Mouse (Mus musculus) left cerebral cortex, adult 8-10 months (tissue): ENCODE data around the gene Bglap. TPM values are rescaled to one million over a fixed set of nuclear protein-coding genes. Genes with fewer than 3 reads are reported as not detected.
"Not testable (repeated sequence)": the region's sequence is repeated elsewhere in the genome, so short reads cannot be mapped to it uniquely, and the experiment has no call there.

Experiments
- DNase-seq, 2 experiments: peaks; one replicate each; pipeline ENCODE4 v3.0.0; 2022; ENCODE audit warnings: low spot score in 2 of 2
- total RNA-seq, 4 experiments: library from RNA; stranded (reverse); gene quantifications; 2 replicates each; pipeline ENCODE4 v1.2.4; 2022

Bglap gene
- 1 to 10 TPM in 1 of 4 experiments, not detected in 3; 2.8 TPM for total RNA-seq

DNA sequence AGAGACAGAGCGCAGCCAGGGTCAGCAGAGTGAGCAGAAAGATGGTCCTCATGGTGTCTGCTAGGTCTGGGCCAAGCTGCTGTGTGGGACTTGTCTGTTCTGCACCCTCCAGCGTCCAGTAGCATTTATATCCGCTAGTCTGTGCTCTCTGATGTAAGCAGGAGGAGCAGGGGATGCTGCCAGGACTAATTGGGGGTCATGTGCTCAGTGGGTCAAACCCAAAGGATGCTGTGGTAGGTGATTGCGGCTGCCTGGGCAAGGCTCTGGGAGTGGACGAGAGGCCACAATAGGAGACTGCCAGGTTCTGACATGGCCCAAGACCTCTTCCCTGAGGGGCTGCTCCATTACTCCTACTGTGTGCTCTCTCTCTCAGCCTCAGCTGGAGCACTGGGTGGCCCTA is at the start of gene Bglap:
Bglap (minus strand) TSS at position 101 of the 400 bp plus-strand sequence.
- DNase-seq: no peak

DNA sequence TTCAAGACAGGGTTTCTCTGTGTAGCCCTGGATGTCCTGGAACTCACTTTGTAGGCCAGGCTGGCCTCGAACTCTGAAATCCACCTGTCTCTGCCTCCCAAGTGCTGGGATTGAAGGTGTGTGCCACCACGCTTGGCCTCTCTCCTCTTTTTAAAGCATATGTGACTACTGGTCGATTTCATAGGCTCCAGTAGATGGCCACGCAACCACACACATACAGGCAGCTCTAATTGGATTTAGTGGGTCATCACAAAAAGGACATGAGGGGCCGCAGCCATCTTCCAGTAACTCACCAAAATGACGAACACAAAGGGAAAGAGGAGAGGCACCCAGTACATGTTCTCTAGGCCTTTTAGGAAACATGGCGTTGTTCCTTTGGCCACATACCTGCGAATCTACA is 44.4 kb upstream of the Bglap start:
- DNase-seq: not testable (repeated sequence)

DNA sequence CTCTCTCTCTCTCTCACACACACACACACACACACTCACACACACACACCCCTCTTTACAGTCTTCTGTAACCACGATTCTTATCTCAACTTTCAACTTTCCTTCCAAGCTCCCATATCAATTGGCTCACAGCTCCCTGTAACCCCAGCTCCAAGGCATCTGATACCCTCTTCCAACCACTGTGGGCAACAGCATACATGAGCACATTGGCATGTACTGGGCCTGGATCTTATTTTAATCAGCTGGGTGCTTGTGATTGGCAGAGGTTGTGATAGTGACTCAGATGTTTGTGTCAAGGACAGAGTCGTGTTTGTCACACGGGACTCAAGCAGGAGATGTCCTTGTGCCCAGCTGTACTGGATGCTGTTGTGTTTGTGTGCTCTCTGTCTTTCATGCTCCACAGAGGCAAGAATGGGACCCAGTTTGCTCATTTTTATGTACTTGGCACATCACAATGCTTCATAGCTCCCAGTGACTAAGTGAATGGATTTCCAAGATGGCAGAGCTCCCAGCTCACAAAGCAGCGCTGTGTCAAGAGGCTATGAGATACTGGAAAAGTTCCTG is 43.2 kb upstream of the Bglap start:
- no peak for DNase-seq

DNA sequence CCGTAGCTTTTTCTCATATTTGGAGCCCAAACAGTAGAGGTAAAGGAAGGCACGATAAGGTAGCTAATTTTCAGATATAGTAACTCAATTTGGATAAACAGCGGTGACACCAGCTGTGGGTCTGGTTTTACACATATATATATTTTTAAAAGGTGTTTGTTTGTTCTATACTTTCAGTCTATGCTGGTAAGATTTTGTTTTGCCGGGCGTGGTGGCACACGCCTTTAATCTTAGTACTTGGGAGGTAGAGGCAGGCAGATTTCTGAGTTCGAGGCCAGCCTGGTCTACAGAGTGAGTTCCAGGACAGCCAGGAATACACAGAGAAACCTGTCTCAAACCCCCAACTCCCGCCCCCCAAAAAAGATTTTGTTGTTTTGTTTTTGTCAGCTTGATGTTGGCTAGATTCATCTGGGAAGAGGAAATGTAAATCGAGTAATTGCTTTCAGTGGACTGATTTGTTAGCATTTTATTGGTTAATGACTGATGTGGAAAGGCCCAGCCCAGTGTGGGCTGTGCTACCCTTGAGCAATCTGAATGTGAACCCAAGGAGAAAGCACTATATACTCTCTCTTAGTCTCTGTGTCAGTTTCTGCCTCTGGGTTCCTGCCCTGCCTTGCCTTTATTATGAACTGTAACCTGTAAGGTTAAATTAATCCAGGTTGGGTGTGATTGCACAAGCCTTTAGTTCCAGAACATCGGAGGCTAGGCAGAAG is 41.6 kb upstream of the Bglap start:
- DNase-seq: no peak

DNA sequence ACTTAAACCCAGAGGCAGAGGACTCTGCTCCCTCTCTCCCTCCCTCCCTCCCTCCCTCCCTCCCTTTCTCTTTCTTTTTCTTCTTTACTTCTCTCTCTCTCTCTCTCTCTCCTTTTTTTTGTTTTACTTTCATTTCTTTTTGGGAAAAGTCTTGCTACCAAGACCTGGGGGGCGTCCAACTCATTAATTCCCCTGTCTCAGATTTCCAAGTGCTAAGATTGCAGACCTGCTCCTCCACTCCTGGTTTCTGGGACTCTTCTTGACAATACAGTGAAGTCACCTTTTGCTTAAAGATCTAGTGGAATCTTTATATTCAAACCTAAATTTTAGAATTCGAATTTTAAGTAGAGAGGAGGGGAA is 41.0 kb upstream of the Bglap start:
- DNase-seq: no peak

- peak; percentile 81 to 95 for DNase-seq
Observed at GRCm38 (mm10) chr3:88424605-88425329, 40.5 kb upstream of the Bglap start, which contains the start of gene Slc25a44. Gene Slc25a44 (minus strand): TSS chr3:88425139.

DNA sequence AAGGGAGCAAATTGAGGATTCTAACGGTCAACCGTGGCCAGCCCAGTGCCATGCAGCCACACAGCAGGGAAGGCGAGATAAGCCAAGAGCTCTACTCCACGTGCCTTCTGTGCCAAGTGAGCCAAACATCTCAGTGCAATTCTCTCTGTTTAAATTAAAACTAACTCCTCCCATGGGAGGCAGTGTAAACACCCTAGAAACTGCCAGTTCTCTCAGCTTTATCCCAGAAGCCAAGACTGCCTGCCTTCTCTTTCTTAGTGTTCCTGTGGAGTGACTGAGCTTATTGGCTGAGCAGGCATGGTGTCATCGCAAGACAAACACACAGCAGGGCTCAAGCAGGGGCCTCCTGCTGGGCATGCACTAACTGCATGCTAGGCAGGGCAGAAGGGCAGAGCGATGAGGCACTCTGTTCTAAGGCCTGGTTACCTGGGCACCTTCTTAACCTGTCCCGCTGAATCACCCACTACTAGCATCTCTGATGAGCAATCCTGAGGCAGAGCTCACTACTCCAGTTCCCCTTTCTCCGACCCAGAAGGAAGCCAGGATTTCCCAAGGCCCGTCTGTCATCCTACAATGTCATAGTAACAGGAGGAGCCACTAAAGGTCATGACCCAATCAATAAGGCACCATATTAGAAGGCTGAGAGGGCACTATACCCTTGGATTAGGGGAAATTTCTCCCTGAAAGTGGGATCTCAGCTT is 37.9 kb upstream of the Bglap start:
- DNase-seq: no peak

DNA sequence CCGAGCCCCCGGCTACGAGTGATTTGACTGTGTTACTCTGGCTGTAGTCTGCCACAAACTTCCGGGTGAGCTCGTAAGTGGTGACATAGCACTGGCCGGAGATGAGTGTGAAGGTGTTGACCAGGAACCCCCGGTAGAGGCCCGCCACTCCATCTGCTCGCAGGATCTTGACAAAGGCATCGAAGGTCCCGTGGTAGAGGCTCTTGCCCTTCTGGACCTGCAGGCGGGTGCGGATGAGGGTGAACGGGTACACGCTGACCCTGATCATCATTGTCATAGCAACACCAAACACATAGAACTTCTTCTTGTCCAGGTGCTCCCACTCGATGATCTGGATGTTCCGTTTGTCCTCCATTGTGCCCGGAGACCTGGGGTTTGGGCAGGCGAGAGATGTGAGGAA is 36.5 kb upstream of the Bglap start:
- no peak for DNase-seq

DNA sequence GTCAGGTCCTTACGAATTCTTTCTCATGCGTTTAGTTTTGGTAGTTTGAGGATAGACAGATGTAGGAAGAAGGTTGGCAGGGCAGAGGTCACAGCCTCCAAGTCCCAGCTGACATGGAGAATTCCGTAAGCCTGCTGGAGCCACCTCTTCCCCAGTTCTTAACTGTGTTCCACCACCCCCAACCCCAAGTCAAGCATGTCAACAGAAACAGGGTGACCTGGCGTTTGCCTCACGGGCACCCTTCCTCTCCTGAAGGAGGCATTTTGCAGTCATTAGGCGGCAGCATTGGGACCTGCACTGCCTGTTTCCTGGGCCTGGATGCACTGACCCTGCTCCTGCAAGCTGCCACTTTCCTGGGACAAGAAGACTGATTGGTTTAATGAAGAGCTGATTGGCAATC is 33.8 kb upstream of the Bglap start:
- no peak for DNase-seq

DNA sequence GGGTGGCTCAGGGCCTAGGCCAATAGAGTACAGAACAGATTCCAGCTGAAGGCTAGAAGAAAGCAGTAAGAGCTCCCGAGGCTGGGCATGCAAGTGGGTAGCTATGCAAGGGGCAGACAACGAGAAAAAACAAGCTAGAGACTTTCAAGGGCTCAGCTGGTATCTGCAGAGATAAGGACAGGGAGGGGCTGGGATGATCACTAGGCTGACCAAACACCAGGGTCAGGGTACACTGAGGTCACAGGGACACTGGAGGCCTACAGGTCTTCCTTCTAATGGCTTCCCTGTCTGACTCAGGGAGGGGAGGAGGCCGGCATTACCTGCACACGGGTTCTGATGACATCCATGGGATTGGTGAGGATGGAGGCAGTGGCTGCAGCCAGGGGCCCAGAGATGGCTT is 31.4 kb upstream of the Bglap start:
- no peak for DNase-seq

GRCm38 (mm10) chr3:88412636-88413035 is 28.4 kb upstream of the Bglap start:
- DNase-seq: no peak

GRCm38 (mm10) chr3:88411681-88412080 is 27.4 kb upstream of the Bglap start:
- no peak for DNase-seq

GRCm38 (mm10) chr3:88410645-88411031 is 26.4 kb upstream of the Bglap start:
- DNase-seq: no peak

DNA sequence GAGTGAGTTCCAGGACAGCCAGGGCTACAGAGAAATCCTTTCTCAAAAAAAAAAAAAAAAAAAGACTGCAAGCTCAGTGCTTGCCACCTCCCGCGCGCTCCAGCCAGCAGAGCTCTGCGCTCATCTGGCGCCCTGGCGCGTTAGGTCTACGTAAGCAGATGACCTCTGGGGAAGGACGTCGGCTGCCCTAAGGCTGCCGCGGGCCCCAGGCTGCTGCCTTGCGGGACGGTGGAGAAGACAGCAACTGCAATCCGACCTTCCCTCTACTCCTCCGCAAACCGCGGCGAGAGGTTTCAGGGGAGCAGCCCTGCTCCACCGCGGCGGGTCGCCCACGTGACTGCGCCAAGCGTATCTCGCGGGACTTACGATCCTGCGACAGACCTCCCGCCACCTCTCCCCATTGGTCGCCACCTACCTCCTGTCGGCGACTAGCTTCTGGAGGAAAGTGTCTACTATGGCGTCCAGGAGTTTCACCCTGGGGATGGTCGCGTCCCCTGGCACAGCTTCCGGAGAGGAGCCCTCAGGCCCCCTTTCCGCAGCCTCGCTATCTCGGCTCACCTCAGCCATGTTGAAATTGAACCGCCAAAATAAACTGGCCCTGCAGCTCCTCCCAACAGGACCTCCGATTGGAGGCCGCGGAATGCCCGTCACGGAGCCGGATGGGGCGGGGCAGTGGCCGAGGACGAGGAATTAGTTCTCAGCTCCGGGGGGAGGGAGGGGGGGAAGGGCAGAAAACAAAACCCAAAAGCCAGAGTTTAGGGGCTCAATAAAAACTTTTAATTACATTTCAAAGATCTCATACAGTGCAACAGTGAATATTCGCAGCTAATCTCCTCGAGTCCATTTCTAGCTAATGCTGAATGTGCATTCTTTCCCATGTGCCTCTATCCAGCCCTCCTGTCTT is 25.7 kb upstream of the Bglap start, which contains the start of gene Pmf1:
Pmf1 (minus strand) TSS at position 591 of the 904 bp plus-strand sequence.
- peak; percentile 86 to 90 for DNase-seq

GRCm38 (mm10) chr3:88408953-88409352 is 24.7 kb upstream of the Bglap start:
- DNase-seq: no peak

DNA sequence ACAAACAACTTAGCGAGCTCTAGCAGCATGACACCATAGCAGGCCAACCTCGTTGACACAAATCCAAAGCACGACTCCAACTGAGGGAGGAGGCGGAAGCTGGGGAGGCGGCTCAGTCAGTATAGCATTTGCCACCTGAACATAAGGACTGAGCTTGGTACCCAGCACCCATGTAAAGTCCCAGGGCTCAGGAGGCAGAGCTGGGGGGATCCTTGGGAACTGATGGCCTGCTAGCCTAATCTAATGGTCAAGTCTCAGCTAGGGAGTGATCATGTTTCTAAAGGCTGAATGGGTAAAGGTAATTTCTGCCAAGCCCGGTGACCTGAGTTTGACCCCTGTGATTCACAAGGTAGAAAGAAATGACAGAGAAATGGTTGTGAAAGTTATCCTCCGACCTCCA is 23.3 kb upstream of the Bglap start:
- no peak for DNase-seq

DNA sequence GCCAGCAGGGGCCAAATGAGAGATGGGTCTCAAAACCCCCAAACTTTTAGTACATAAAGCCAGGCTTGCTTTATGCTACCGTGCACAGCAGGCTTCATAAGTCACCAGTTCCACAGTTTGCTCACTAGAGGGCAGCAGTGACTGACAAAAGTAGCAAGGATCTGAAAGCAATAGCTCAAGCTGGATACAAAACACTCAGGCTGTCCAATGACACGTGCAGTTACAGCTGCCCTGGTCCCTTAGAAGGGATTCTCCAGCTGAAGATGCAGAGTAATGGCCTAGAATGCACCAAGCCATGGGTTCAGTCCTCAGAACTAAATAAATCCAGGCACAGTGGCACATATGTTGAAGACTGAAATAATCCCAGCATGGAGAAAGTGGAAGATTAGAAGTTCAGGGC is 22.8 kb upstream of the Bglap start:
- peak; percentile 42 to 52 for DNase-seq

DNA sequence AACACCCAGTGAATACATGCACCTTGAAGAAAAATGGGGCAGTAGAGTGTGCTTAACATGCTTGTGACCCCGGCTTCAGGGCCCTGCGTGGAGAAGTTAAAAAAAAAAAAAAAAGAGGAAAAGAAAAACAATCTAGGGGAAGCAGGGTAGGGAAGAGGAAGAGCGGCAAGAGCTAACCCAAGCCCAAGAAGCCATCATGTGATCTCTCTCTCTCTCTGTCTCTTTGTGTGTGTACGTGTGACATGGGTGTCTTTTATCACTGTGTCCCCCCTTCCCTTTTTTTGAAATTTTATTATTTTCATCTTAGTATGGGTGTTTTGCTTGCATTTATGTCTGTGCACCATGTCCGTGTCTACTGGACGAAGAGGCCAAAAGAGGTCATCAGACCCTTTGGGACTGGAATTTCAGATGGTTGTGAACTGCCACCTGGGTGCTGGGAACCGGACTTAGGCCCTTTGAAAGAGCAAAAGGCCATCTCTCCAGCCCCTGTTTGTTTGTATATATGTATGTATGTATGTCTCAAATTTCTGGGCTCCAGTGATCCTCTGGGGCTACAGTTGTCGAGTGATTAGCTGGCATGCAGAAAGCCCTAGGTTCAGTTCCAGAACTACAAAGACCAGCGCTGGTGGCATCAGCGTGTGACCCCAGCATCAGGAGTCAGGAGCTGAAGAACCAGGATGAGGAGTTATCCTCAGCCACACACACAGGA is 19.4 kb upstream of the Bglap start:
- no peak for DNase-seq

- DNase-seq: no peak
Observed at GRCm38 (mm10) chr3:88398666-88399065, 14.4 kb upstream of the Bglap start.

DNA sequence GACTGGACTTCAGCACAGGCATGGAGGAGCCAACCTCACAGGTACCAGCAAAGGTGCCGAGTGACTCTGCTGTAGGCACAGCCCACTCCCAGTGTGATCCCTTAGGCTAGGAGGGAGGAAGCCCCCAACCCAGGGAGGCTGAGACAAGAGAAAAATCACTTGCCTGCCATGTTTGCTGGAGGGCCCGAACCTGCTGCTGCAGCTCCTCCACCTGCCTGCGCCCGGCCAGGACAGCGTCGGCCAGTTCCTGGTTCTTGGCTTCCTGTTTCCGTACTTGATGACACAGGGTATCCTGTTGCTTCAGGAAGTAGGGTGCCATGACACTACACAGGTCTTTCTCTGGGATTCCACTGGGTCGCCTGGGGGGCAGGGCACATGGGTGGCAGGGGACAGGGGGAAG is 11.5 kb upstream of the Bglap start:
- DNase-seq: no peak
